Mouse (Mus musculus) liver, adult 2 months (tissue): ENCODE measurements at regions not wholly inside any gene's neighbourhood (a gene's known extent, or its start where the extent isn't known, plus 50 kb on each side); places are given as distances from the start of the nearest gene placed in this dataset.

Source experiments
- CTCF ChIP-seq: fragments of 200-500 bp; IDR thresholded peaks from 2 replicates; pipeline ENCODE4 v1.5.1; 2011; ENCODE audit warnings: low read depth, low read length, control low read depth
- POLR2A ChIP-seq: fragments of 200-500 bp; IDR thresholded peaks from 2 replicates; pipeline ENCODE4 v1.6.1; 2011; ENCODE audit warnings: low read length, control low read depth; ENCODE audit not compliant: insufficient read depth; ENCODE audit errors: extremely low read depth

DNA sequence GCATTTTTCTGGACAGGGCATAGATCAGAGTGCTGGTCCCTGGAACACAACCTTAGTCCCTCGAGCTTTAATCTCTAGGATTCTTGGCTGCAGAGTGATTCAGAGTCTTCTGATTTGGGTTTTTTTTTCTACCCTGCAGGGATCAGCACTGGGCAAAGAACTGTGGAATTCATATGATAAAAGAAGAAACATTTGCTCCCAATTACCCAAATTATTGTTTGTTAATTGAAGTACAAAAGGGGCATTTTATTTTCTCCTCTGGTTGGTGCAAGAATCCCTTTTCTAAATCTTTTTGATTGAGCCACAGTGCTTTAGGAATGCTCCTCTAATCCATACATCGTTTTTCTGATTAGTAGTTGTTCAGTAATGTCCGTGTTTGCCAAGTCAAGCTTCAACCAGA is 219.7 kb upstream of the Irx3 start:
- TF ChIP-seq CTCF = no peak
- TF ChIP-seq POLR2A = no peak
